Mouse (Mus musculus) myocyte (in vitro differentiated cells): ENCODE measurements at regions not wholly inside any gene's neighbourhood (a gene's known extent, or its start where the extent isn't known, plus 50 kb on each side); places are given as distances from the start of the nearest gene placed in this dataset.

ENCODE experiments used
- E2F4 ChIP-seq: IDR thresholded peaks from one replicate; pipeline ENCODE4 v1.6.1; 2011; ENCODE audit warnings: mild to moderate bottlenecking, control low read depth, moderate library complexity; ENCODE audit not compliant: insufficient read depth
- MAX ChIP-seq: IDR thresholded peaks from one replicate; pipeline ENCODE4 v1.6.1; 2011; ENCODE audit warnings: low read depth, mild to moderate bottlenecking, control low read depth
- MYOG ChIP-seq, 3 experiments: IDR thresholded peaks; one replicate each; pipeline ENCODE4 v1.6.1; 2011; ENCODE audit warnings: control low read depth in 2 of 3, low read depth in 2 of 3, mild to moderate bottlenecking in 2 of 3; ENCODE audit not compliant: insufficient read length in 2 of 3, control insufficient read depth in 1 of 3, insufficient read depth in 1 of 3
- POLR2A ChIP-seq: IDR thresholded peaks from one replicate; pipeline ENCODE4 v1.6.1; 2011; ENCODE audit warnings: low read depth, mild to moderate bottlenecking, control low read depth, moderate library complexity; ENCODE audit not compliant: insufficient read length
- TCF12 ChIP-seq: IDR thresholded peaks from one replicate; pipeline ENCODE4 v1.6.1; 2011; ENCODE audit warnings: mild to moderate bottlenecking, control low read depth; ENCODE audit not compliant: poor library complexity, insufficient read depth, severe bottlenecking
- USF1 ChIP-seq: IDR thresholded peaks from one replicate; pipeline ENCODE4 v1.6.1; 2011; ENCODE audit warnings: low read depth, mild to moderate bottlenecking, control low read depth, moderate library complexity

DNA sequence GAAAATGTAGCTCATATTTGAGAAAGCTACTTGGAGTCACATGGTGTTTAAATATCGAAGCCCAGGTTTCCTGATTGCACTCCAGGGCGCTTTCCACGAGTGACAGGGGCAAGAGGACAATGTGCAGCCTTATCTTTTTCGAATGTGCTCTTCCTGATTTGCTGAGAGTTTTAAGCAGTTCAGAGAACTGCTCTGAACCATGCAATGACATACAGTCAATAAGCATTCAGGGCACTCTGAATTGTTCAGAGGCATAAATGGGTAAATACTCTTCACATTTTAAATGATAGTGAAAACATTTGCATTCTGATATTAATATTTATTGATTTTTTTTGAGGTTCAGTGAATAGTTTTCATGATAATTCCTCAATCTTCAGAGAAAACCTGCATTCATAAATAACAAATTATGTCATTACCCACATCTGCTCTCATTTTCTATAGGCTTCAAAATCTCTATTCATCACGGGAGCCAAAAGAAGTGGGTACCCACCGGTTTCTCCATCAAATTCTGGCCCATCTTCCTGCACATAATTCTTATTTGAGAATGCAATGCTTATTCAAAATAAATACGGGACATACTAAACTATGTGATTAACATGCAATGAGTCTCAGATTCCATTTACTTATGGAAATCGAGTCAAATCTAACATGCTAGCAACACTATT is 171.7 kb downstream of the Btg1 start:
- TF ChIP-seq TCF12 (no peak), POLR2A (no peak), USF1 (no peak), E2F4 (no peak), MYOG (IDR thresholded peaks at IDR 0.05; ENCODE audit: control insufficient read depth in 1 of 3, insufficient read depth in 1 of 3, insufficient read length in 2 of 3, low read depth in 2 of 3) (no peak), MAX (no peak)
